Mouse (Mus musculus): ENCODE measurements around the gene Gpc6. TPM values are rescaled to one million over a fixed set of nuclear protein-coding genes. Genes with fewer than 3 reads are reported as not detected.

Gene Gpc6
- polyA plus RNA-seq, 1 experiment from 2014 or later: 57.9 TPM

- DNase-seq (ENCODE audit: low spot score) (no peak), ATAC-seq (replicated peaks; ENCODE audit: low FRiP score, low TSS enrichment, low read depth) (no peak)
- Histone ChIP-seq H3K4me3 (ENCODE audit: low read depth, low read length) (no peak overlapping the region), H3K9ac (ENCODE audit: low read length) (no peak overlapping the region), H3K36me3 (ENCODE audit: control insufficient read depth, insufficient read depth, low read length) (peaks cover 10% of the 10 kb centered on the region), H3K27me3 (replicated peaks; ENCODE audit: control insufficient read depth, insufficient read depth, low read length) (no peaks in the 10 kb centered on the region), H3K4me2 (ENCODE audit: low read length) (no peak overlapping the region), H3K27ac (ENCODE audit: low read depth) (no peak overlapping the region), H3K4me1 (replicated peaks; ENCODE audit: control insufficient read depth, insufficient read depth, low read length) (no peaks in the 10 kb centered on the region), H3K9me3 (ENCODE audit: control insufficient read depth, low read length) (no peaks in the 10 kb centered on the region)
- 89% methylated on average over 5 of the region's 5 CpGs for WGBS
Measured at GRCm38 (mm10) chr14:117972576-117972975, 1047.5 kb downstream of the Gpc6 start.

DNA sequence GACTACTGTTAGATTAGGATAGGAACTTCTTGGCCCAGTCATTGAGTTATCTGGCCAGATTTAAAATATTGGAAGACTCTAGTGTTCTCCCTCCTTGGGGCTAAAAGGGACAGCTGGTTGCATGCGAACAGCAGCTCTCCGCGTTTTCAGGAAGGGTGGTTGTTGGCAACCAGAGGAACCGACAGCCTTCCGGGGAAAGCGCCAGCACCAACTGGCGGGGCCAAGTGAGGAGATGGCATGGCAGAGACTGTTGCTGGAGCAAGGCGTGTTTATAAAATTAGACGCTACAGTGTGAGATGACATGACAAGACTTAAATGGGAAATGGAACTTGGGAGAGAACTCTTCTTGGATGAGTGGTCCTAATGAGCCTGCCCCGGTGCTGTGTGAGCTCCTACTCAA lies 1056.4 kb downstream of the Gpc6 start:
- 95% methylated on average over 10 of the region's 10 CpGs for WGBS
- Histone ChIP-seq H3K27me3 (replicated peaks; ENCODE audit: control insufficient read depth, insufficient read depth, low read length) (no peaks in the 10 kb centered on the region), H3K4me1 (replicated peaks; ENCODE audit: control insufficient read depth, insufficient read depth, low read length) (no peaks in the 10 kb centered on the region), H3K4me2 (ENCODE audit: low read length) (no peak overlapping the region), H3K4me3 (ENCODE audit: low read depth, low read length) (no peak overlapping the region), H3K27ac (ENCODE audit: low read depth) (no peak overlapping the region), H3K36me3 (ENCODE audit: control insufficient read depth, insufficient read depth, low read length) (no peaks in the 10 kb centered on the region), H3K9ac (ENCODE audit: low read length) (no peak overlapping the region), H3K9me3 (ENCODE audit: control insufficient read depth, low read length) (no peaks in the 10 kb centered on the region)
- DNase-seq (ENCODE audit: low spot score) (no peak), ATAC-seq (replicated peaks; ENCODE audit: low FRiP score, low TSS enrichment, low read depth) (no peak)

- Histone ChIP-seq H3K4me3 (ENCODE audit: low read depth, low read length) (no peak overlapping the region), H3K27ac (ENCODE audit: low read depth) (no peak overlapping the region), H3K9ac (ENCODE audit: low read length) (no peak overlapping the region), H3K4me1 (replicated peaks; ENCODE audit: control insufficient read depth, insufficient read depth, low read length) (no peaks in the 10 kb centered on the region), H3K36me3 (ENCODE audit: control insufficient read depth, insufficient read depth, low read length) (no peaks in the 10 kb centered on the region), H3K27me3 (replicated peaks; ENCODE audit: control insufficient read depth, insufficient read depth, low read length) (no peaks in the 10 kb centered on the region), H3K9me3 (ENCODE audit: control insufficient read depth, low read length) (no peaks in the 10 kb centered on the region), H3K4me2 (ENCODE audit: low read length) (no peak overlapping the region)
- 87% methylated on average over 10 of the region's 10 CpGs for WGBS
- no peak for DNase-seq (ENCODE audit: low spot score)
- no peak for ATAC-seq (replicated peaks; ENCODE audit: low FRiP score, low TSS enrichment, low read depth)
Measured at GRCm38 (mm10) chr14:117988444-117988843, 1063.3 kb downstream of the Gpc6 start.

DNA sequence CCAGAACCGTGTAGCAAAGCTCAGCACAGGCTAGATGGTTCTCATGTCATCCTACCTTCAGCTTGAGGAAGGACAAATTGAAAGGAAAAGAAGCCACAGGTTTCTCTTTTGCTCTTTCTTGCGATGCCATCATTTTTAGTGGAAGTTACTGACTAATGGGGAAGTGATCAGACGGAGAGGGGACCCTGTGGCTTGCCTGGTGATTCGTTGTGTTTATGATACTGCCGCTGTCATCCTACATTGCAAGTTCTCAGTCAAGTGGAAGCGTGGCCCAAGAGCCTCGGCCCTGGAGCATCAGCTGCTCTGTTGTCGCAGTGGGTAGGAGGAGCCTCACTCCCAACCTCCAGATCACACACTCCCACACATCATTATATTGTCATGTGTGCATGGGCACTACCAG lies 1065.1 kb downstream of the Gpc6 start:
- no peak overlapping the region for H3K9ac ChIP-seq (ENCODE audit: low read length)
- DNase-seq (ENCODE audit: low spot score) (no peak), ATAC-seq (replicated peaks; ENCODE audit: low FRiP score, low TSS enrichment, low read depth) (no peak)
- H3K36me3 ChIP-seq (ENCODE audit: control insufficient read depth, insufficient read depth, low read length): no peaks in the 10 kb centered on the region
- no peaks in the 10 kb centered on the region for H3K9me3 ChIP-seq (ENCODE audit: control insufficient read depth, low read length)
- WGBS: 73% methylated on average over 8 of the region's 8 CpGs
- no peaks in the 10 kb centered on the region for H3K27me3 ChIP-seq (replicated peaks; ENCODE audit: control insufficient read depth, insufficient read depth, low read length)
- no peak overlapping the region for H3K4me3 ChIP-seq (ENCODE audit: low read depth, low read length)
- H3K4me1 ChIP-seq (replicated peaks; ENCODE audit: control insufficient read depth, insufficient read depth, low read length): no peaks in the 10 kb centered on the region
- no peak overlapping the region for H3K4me2 ChIP-seq (ENCODE audit: low read length)
- H3K27ac ChIP-seq (ENCODE audit: low read depth): no peak overlapping the region

GRCm38 (mm10) chr14:117992600-117993256 lies 1067.6 kb downstream of the Gpc6 start:
- Histone ChIP-seq H3K36me3 (ENCODE audit: control insufficient read depth, insufficient read depth, low read length) (no peaks in the 10 kb centered on the region), H3K9ac (ENCODE audit: low read length) (no peak overlapping the region), H3K4me2 (ENCODE audit: low read length) (no peak overlapping the region), H3K27me3 (replicated peaks; ENCODE audit: control insufficient read depth, insufficient read depth, low read length) (no peaks in the 10 kb centered on the region), H3K4me1 (replicated peaks; ENCODE audit: control insufficient read depth, insufficient read depth, low read length) (no peaks in the 10 kb centered on the region), H3K27ac (ENCODE audit: low read depth) (no peak overlapping the region), H3K9me3 (ENCODE audit: control insufficient read depth, low read length) (no peaks in the 10 kb centered on the region), H3K4me3 (ENCODE audit: low read depth, low read length) (no peak overlapping the region)
- 55% methylated on average over 8 of the region's 8 CpGs for WGBS
- ATAC-seq (replicated peaks; ENCODE audit: low FRiP score, low TSS enrichment, low read depth): no peak
- no peak for DNase-seq (ENCODE audit: low spot score)

GRCm38 (mm10) chr14:117993845-117994244 lies 1068.7 kb downstream of the Gpc6 start:
- no peak for DNase-seq (ENCODE audit: low spot score)
- no peaks in the 10 kb centered on the region for H3K36me3 ChIP-seq (ENCODE audit: control insufficient read depth, insufficient read depth, low read length)
- H3K4me1 ChIP-seq (replicated peaks; ENCODE audit: control insufficient read depth, insufficient read depth, low read length): no peaks in the 10 kb centered on the region
- ATAC-seq (replicated peaks; ENCODE audit: low FRiP score, low TSS enrichment, low read depth): no peak
- H3K27me3 ChIP-seq (replicated peaks; ENCODE audit: control insufficient read depth, insufficient read depth, low read length): no peaks in the 10 kb centered on the region
- no peak overlapping the region for H3K9ac ChIP-seq (ENCODE audit: low read length)
- no peak overlapping the region for H3K27ac ChIP-seq (ENCODE audit: low read depth)
- WGBS: 87% methylated on average over 6 of the region's 6 CpGs
- no peaks in the 10 kb centered on the region for H3K9me3 ChIP-seq (ENCODE audit: control insufficient read depth, low read length)
- no peak overlapping the region for H3K4me3 ChIP-seq (ENCODE audit: low read depth, low read length)
- H3K4me2 ChIP-seq (ENCODE audit: low read length): no peak overlapping the region

GRCm38 (mm10) chr14:118004434-118004833 lies 1079.3 kb downstream of the Gpc6 start:
- peaks cover 15% of the 10 kb centered on the region for H3K4me1 ChIP-seq (replicated peaks; ENCODE audit: control insufficient read depth, insufficient read depth, low read length)
- H3K36me3 ChIP-seq (ENCODE audit: control insufficient read depth, insufficient read depth, low read length): no peaks in the 10 kb centered on the region
- 87% methylated on average over 10 of the region's 10 CpGs for WGBS
- H3K9me3 ChIP-seq (ENCODE audit: control insufficient read depth, low read length): no peaks in the 10 kb centered on the region
- no peaks in the 10 kb centered on the region for H3K27me3 ChIP-seq (replicated peaks; ENCODE audit: control insufficient read depth, insufficient read depth, low read length)
- no peak overlapping the region for H3K4me3 ChIP-seq (ENCODE audit: low read depth, low read length)
- no peak for DNase-seq (ENCODE audit: low spot score)
- H3K4me2 ChIP-seq (ENCODE audit: low read length): no peak overlapping the region
- no peak overlapping the region for H3K27ac ChIP-seq (ENCODE audit: low read depth)
- ATAC-seq (replicated peaks; ENCODE audit: low FRiP score, low TSS enrichment, low read depth): no peak
- no peak overlapping the region for H3K9ac ChIP-seq (ENCODE audit: low read length)

- Histone ChIP-seq H3K36me3 (ENCODE audit: control insufficient read depth, insufficient read depth, low read length) (no peaks in the 10 kb centered on the region), H3K4me2 (ENCODE audit: low read length) (no peak overlapping the region), H3K27ac (ENCODE audit: low read depth) (no peak overlapping the region), H3K9me3 (ENCODE audit: control insufficient read depth, low read length) (no peaks in the 10 kb centered on the region), H3K4me3 (ENCODE audit: low read depth, low read length) (no peak overlapping the region), H3K27me3 (replicated peaks; ENCODE audit: control insufficient read depth, insufficient read depth, low read length) (no peaks in the 10 kb centered on the region), H3K4me1 (replicated peaks; ENCODE audit: control insufficient read depth, insufficient read depth, low read length) (peaks cover 12% of the 10 kb centered on the region), H3K9ac (ENCODE audit: low read length) (no peak overlapping the region)
- no peak for DNase-seq (ENCODE audit: low spot score)
- WGBS: 13% methylated on average over 5 of the region's 5 CpGs
- peak; percentile 48; the same call in 1 of the 2 replicates for ATAC-seq (replicated peaks; ENCODE audit: low FRiP score, low TSS enrichment, low read depth)
Measured at GRCm38 (mm10) chr14:118005697-118006096, 1080.6 kb downstream of the Gpc6 start.

DNA sequence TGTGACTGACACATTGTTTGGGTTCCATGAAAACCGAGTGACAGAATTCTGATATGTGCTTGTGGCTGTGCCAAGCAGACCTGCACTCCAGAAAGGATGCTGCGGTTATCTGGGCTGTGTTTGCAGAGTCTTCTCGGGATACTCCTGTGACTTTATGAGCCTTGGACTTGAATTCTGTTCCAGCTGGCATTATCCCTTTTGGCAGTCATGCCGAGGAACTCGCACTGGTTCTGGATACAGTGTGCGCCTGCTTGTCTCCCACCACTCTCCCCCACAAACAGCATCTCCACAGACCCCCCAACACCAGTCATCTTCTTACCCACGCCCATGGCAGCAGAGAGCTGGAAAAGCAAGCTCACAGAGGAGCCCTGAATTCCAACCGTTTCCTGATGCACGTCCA lies 1084.4 kb downstream of the Gpc6 start:
- Histone ChIP-seq H3K4me1 (replicated peaks; ENCODE audit: control insufficient read depth, insufficient read depth, low read length) (no peaks in the 10 kb centered on the region), H3K4me2 (ENCODE audit: low read length) (no peak overlapping the region), H3K27ac (ENCODE audit: low read depth) (no peak overlapping the region), H3K27me3 (replicated peaks; ENCODE audit: control insufficient read depth, insufficient read depth, low read length) (no peaks in the 10 kb centered on the region), H3K9ac (ENCODE audit: low read length) (no peak overlapping the region), H3K9me3 (ENCODE audit: control insufficient read depth, low read length) (no peaks in the 10 kb centered on the region), H3K36me3 (ENCODE audit: control insufficient read depth, insufficient read depth, low read length) (no peaks in the 10 kb centered on the region), H3K4me3 (ENCODE audit: low read depth, low read length) (no peak overlapping the region)
- ATAC-seq (replicated peaks; ENCODE audit: low FRiP score, low TSS enrichment, low read depth) (no peak), DNase-seq (ENCODE audit: low spot score) (no peak)
- 78% methylated on average over 9 of the region's 9 CpGs for WGBS
